Mouse (Mus musculus): Measurements from ENCODE around the gene Mpv17. TPM values are rescaled to one million over a fixed set of nuclear protein-coding genes. Genes with fewer than 3 reads are reported as not detected.

The Mpv17 gene
- total RNA-seq, 2 experiments from 2014 or later: 40.5 to 49.8 TPM

- intact Hi-C loops (cut with DNase I): loop anchor here (10.0 kb wide), 1 partner anchor 237 kb away; no protein-coding TSS in a partner anchor
- peak in 1 of 2 experiments; percentile 77 for DNase-seq (ENCODE audit: low spot score in 2 of 2)
These were observed 38.2 kb upstream of the Mpv17 start for GRCm38 (mm10) chr5:31192045-31192938.

- intact Hi-C loops (cut with DNase I): loop anchor here (10.0 kb wide), 1 partner anchor 235 kb away; no protein-coding TSS in a partner anchor
These were observed 36.1 kb upstream of the Mpv17 start for GRCm38 (mm10) chr5:31190201-31190600.

GRCm38 (mm10) chr5:31188223-31188840 lies 34.3 kb upstream of the Mpv17 start:
- intact Hi-C loops (cut with DNase I): no loop called here
- no peak for DNase-seq (ENCODE audit: low spot score in 2 of 2)

More at GRCm38 (mm10) chr5:31190201-31190600, 36.1 kb upstream of the Mpv17 start:
- no peak for DNase-seq (ENCODE audit: low spot score in 2 of 2)

GRCm38 (mm10) chr5:31183678-31184077 lies 29.6 kb upstream of the Mpv17 start:
- intact Hi-C loops (cut with DNase I): no loop called here

GRCm38 (mm10) chr5:31181183-31181770 lies 27.2 kb upstream of the Mpv17 start:
- DNase-seq (ENCODE audit: low spot score in 2 of 2): no peak
- intact Hi-C loops (cut with DNase I): no loop called here

More at GRCm38 (mm10) chr5:31183678-31184077, 29.6 kb upstream of the Mpv17 start:
- no peak for DNase-seq (ENCODE audit: low spot score in 2 of 2)

- intact Hi-C loops (cut with DNase I): no loop called here
- peak; percentile 97 to 99 for DNase-seq (ENCODE audit: low spot score in 2 of 2)
These were observed 25.9 kb upstream of the Mpv17 start, which contains the start of the genes Gm29609 and Gtf3c2 for GRCm38 (mm10) chr5:31179766-31180630. TSS of gene Gm29609 (minus strand) at chr5:31179911. TSS of gene Gtf3c2 (minus strand) at chr5:31180144.

- intact Hi-C loops (cut with DNase I): no loop called here
These were observed 25.3 kb upstream of the Mpv17 start for GRCm38 (mm10) chr5:31179301-31179765.

GRCm38 (mm10) chr5:31168630-31169029 lies 14.6 kb upstream of the Mpv17 start:
- intact Hi-C loops (cut with DNase I): no loop called here
- DNase-seq (ENCODE audit: low spot score in 2 of 2): no peak

More at GRCm38 (mm10) chr5:31179301-31179765, 25.3 kb upstream of the Mpv17 start:
- peak; percentile 44 to 53 for DNase-seq (ENCODE audit: low spot score in 2 of 2)

GRCm38 (mm10) chr5:31164878-31165277 lies 10.8 kb upstream of the Mpv17 start:
- intact Hi-C loops (cut with DNase I): no loop called here
- no peak for DNase-seq (ENCODE audit: low spot score in 2 of 2)

- DNase-seq (ENCODE audit: low spot score in 2 of 2): no peak
- intact Hi-C loops (cut with DNase I): no loop called here
These were observed 8.4 kb upstream of the Mpv17 start for GRCm38 (mm10) chr5:31162462-31162861.

- intact Hi-C loops (cut with DNase I): no loop called here
- no peak for DNase-seq (ENCODE audit: low spot score in 2 of 2)
These were observed 417 bp downstream of the Mpv17 start for GRCm38 (mm10) chr5:31153516-31154151.

GRCm38 (mm10) chr5:31151746-31152145 lies 2.3 kb downstream of the Mpv17 start:
- DNase-seq (ENCODE audit: low spot score in 2 of 2): no peak
- intact Hi-C loops (cut with DNase I): no loop called here

- no peak for DNase-seq (ENCODE audit: low spot score in 2 of 2)
- intact Hi-C loops (cut with DNase I): no loop called here
These were observed 4.3 kb downstream of the Mpv17 start for GRCm38 (mm10) chr5:31149781-31150180.

GRCm38 (mm10) chr5:31138968-31139425 lies 15.1 kb downstream of the Mpv17 start:
- intact Hi-C loops (cut with DNase I): no loop called here
- no peak for DNase-seq (ENCODE audit: low spot score in 2 of 2)

- DNase-seq (ENCODE audit: low spot score in 2 of 2): no peak
- intact Hi-C loops (cut with DNase I): no loop called here
These were observed 15.6 kb downstream of the Mpv17 start, which contains the start of gene Ucn for GRCm38 (mm10) chr5:31138241-31138967. TSS of gene Ucn (minus strand) at chr5:31138829.

GRCm38 (mm10) chr5:31137658-31138057 lies 16.4 kb downstream of the Mpv17 start:
- DNase-seq (ENCODE audit: low spot score in 2 of 2): no peak
- intact Hi-C loops (cut with DNase I): no loop called here

GRCm38 (mm10) chr5:31136730-31137424 lies 17.2 kb downstream of the Mpv17 start:
- intact Hi-C loops (cut with DNase I): no loop called here
- DNase-seq (ENCODE audit: low spot score in 2 of 2): no peak

Measured in left cerebral cortex, postnatal 14 days (tissue).